Mouse (Mus musculus) olfactory bulb, adult 2 months (tissue): ENCODE results near the gene Supt16.

Source experiments
- CTCF ChIP-seq: fragments of 200-500 bp; IDR thresholded peaks from 2 replicates; pipeline ENCODE4 v1.5.1; 2012; ENCODE audit warnings: low read depth, mild to moderate bottlenecking, low read length, moderate library complexity; ENCODE audit not compliant: insufficient read depth
- POLR2A ChIP-seq: fragments of 200-500 bp; IDR thresholded peaks from 2 replicates; pipeline ENCODE4 v1.6.1; 2012; ENCODE audit warnings: mild to moderate bottlenecking, low read depth, low read length, moderate library complexity; ENCODE audit not compliant: insufficient read depth

- TF ChIP-seq CTCF (no peak), POLR2A (no peak)
These were observed 2.2 kb upstream of the Supt16 start for GRCm38 (mm10) chr14:52199412-52199811.
